Mouse (Mus musculus): ENCODE measurements around the gene Ttc7b. TPM values are rescaled to one million over a fixed set of nuclear protein-coding genes. Genes with fewer than 3 reads are reported as not detected.

Ttc7b gene
- polyA plus RNA-seq, 1 experiment = 9.2 TPM

DNA sequence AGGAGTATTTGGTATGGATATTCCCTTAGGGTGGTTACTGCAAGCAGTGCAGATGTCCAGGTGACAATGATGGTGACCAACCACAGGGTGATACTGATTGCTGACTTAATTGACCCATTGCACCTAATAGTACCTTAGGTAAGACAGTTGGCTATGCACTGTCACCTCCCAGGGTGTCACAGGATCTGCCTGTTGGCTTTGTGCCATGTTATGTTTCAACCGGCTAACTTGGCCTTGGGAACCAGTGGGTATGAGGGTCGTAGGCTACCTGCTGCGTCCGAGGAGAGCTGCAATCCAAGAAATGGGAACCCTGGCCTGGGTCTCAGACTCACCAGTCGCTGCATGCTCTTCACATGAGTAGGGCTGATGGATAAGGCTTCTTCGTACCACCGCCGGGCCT is 195.4 kb downstream of the Ttc7b start:
- H3ac ChIP-seq (ENCODE audit: control insufficient read depth, insufficient read length, low read depth) = no peak overlapping the region
- no peak overlapping the region for H3K4me3 ChIP-seq (ENCODE audit: insufficient read depth, poor library complexity, severe bottlenecking)
- H3K79me2 ChIP-seq (ENCODE audit: control insufficient read depth, insufficient read depth) = no peaks in the 10 kb centered on the region
- H3K36me3 ChIP-seq (ENCODE audit: control insufficient read depth, insufficient read depth) = no peaks in the 10 kb centered on the region
- TF ChIP-seq FOSL1 (IDR thresholded peaks at IDR 0.05; ENCODE audit: insufficient read depth, low read length, poor library complexity, severe bottlenecking) = no peak
- no peak for TF ChIP-seq MAX (IDR thresholded peaks at IDR 0.05)
- TF ChIP-seq CEBPB (IDR thresholded peaks at IDR 0.05; ENCODE audit: low read depth) = no peak
- no peaks in the 10 kb centered on the region for H3K79me3 ChIP-seq (ENCODE audit: low read depth)
- no peaks in the 10 kb centered on the region for H3K27me3 ChIP-seq (ENCODE audit: control insufficient read depth, insufficient read depth, insufficient read length)

DNA sequence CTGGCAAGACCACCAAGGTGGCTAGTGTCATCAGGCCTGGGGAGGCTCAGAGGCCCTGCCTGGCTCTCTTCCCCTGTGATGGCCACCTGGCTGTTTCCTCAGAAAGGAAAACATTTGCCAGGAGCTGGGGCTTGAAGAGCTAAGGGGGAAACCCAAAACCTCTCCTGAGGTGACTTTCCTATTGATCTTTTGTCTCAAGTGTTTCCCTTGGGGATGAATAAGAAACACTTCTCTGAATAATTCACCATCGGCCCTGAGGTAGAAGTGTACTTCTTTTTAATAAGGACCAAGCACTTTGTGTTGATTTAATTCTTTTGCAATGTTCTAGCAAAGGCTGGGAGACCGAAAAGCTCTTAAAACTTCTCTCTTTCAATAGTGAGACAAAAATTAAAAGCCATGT is 197.0 kb downstream of the Ttc7b start:
- TF ChIP-seq MYOD1 (IDR thresholded peaks at IDR 0.05; ENCODE audit: control insufficient read depth, insufficient read length, low read depth) = no peak
- no peak for TF ChIP-seq CTCF (IDR thresholded peaks at IDR 0.05; ENCODE audit: control insufficient read depth, insufficient read depth, insufficient read length)
- no peak for TF ChIP-seq MYOG (IDR thresholded peaks at IDR 0.05; ENCODE audit: control insufficient read depth, extremely low read depth, insufficient read length)
- no peak for TF ChIP-seq MAX (IDR thresholded peaks at IDR 0.05)
- TF ChIP-seq FOSL1 (IDR thresholded peaks at IDR 0.05; ENCODE audit: insufficient read depth, low read length, poor library complexity, severe bottlenecking) = no peak
- no peak for TF ChIP-seq USF1 (IDR thresholded peaks at IDR 0.05; ENCODE audit: low read depth)
- TF ChIP-seq CEBPB (IDR thresholded peaks at IDR 0.05; ENCODE audit: low read depth) = no peak

DNA sequence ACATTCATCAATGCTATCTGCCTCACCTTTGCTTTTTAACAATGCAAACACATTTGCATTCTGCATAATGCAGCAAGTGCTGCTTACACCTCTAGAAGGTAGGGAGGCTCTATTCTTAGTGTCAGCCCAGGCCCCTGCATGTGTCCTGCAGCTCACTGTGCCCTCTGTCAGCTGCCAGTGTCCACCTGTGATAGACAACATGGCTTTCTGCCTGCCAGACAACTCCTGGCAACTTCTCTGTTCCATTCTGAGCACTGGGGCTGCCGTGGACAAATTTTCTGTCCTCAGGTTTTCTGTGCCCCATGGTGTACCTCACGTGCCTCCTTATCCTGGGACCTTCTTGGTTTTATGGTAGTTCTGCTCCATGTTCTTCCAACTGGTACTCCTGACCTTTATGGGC is 198.4 kb downstream of the Ttc7b start:
- Histone ChIP-seq H3K4me3 (ENCODE audit: insufficient read depth, poor library complexity, severe bottlenecking) (no peak overlapping the region), H3K36me3 (ENCODE audit: control insufficient read depth, insufficient read depth) (no peaks in the 10 kb centered on the region), H3K79me2 (ENCODE audit: control insufficient read depth, insufficient read depth) (no peaks in the 10 kb centered on the region), H3ac (ENCODE audit: control insufficient read depth, insufficient read length, low read depth) (no peak overlapping the region), H3K27me3 (ENCODE audit: control insufficient read depth, insufficient read depth, insufficient read length) (no peaks in the 10 kb centered on the region), H3K79me3 (ENCODE audit: low read depth) (no peaks in the 10 kb centered on the region)
- no peak for TF ChIP-seq CEBPB (IDR thresholded peaks at IDR 0.05; ENCODE audit: low read depth)
- TF ChIP-seq MYOD1 (IDR thresholded peaks at IDR 0.05; ENCODE audit: control insufficient read depth, insufficient read length, low read depth) = no peak
- no peak for TF ChIP-seq USF1 (IDR thresholded peaks at IDR 0.05; ENCODE audit: low read depth)
- TF ChIP-seq FOSL1 (IDR thresholded peaks at IDR 0.05; ENCODE audit: insufficient read depth, low read length, poor library complexity, severe bottlenecking) = no peak
- no peak for TF ChIP-seq CTCF (IDR thresholded peaks at IDR 0.05; ENCODE audit: control insufficient read depth, insufficient read depth, insufficient read length)
- TF ChIP-seq MAX (IDR thresholded peaks at IDR 0.05) = no peak
- TF ChIP-seq MYOG (IDR thresholded peaks at IDR 0.05; ENCODE audit: control insufficient read depth, extremely low read depth, insufficient read length) = no peak

More for the DNA sequence above, 197.0 kb downstream of the Ttc7b start:
- H3K27me3 ChIP-seq (ENCODE audit: control insufficient read depth, insufficient read depth, insufficient read length) = no peaks in the 10 kb centered on the region
- H3K79me3 ChIP-seq (ENCODE audit: low read depth) = no peaks in the 10 kb centered on the region
- H3ac ChIP-seq (ENCODE audit: control insufficient read depth, insufficient read length, low read depth) = no peak overlapping the region
- H3K36me3 ChIP-seq (ENCODE audit: control insufficient read depth, insufficient read depth) = no peaks in the 10 kb centered on the region
- H3K4me3 ChIP-seq (ENCODE audit: insufficient read depth, poor library complexity, severe bottlenecking) = no peak overlapping the region
- no peaks in the 10 kb centered on the region for H3K79me2 ChIP-seq (ENCODE audit: control insufficient read depth, insufficient read depth)

DNA sequence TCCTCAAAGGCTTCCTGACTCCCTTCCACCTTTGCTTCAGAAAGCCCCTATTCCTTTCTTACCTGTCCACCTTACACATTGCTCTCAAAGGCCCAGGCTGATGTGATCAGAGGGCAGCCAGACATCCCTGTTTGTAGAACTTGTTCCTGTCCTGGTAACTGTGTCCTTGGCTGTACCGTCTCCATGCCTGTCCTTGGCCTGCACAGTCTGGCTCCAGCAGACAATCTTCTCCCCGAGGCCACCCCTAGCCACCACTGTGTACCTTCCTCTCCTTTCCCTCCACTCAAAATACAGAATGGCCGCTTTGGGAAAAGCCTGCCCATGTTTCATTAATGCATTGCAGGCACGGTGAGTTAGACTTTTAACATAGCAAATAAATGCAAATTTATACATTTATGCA is 199.1 kb downstream of the Ttc7b start:
- H3K36me3 ChIP-seq (ENCODE audit: control insufficient read depth, insufficient read depth) = no peaks in the 10 kb centered on the region
- TF ChIP-seq MYOG (IDR thresholded peaks at IDR 0.05; ENCODE audit: control insufficient read depth, extremely low read depth, insufficient read length) (no peak), MYOD1 (IDR thresholded peaks at IDR 0.05; ENCODE audit: control insufficient read depth, insufficient read length, low read depth) (no peak), FOSL1 (IDR thresholded peaks at IDR 0.05; ENCODE audit: insufficient read depth, low read length, poor library complexity, severe bottlenecking) (no peak)

DNA sequence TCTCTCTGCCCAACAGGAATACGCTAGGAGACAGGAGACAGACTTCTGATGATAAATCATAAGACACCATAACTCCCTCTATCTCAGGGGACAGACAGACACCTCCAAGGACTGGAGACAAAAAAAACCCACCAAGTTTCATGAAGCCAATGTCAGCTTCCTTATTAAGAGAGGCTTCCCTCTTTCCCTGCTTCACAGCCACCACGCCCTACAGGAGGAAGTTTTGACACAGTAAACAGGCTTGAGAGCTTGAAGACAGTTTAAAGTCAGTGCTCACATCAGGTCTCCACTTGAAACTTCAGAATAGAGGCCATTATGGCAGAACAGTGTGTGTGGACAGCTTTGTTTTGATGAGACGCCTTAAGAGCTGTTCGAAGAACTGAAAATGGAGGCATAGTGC is 200.9 kb downstream of the Ttc7b start:
- H3K4me3 ChIP-seq (ENCODE audit: insufficient read depth, poor library complexity, severe bottlenecking) = no peak overlapping the region
- H3K36me3 ChIP-seq (ENCODE audit: control insufficient read depth, insufficient read depth) = no peaks in the 10 kb centered on the region
- no peaks in the 10 kb centered on the region for H3K79me2 ChIP-seq (ENCODE audit: control insufficient read depth, insufficient read depth)
- H3K27me3 ChIP-seq (ENCODE audit: control insufficient read depth, insufficient read depth, insufficient read length) = no peaks in the 10 kb centered on the region
- TF ChIP-seq CTCF (IDR thresholded peaks at IDR 0.05; ENCODE audit: control insufficient read depth, insufficient read depth, insufficient read length) (no peak), CEBPB (IDR thresholded peaks at IDR 0.05; ENCODE audit: low read depth) (no peak), MAX (IDR thresholded peaks at IDR 0.05) (no peak), FOSL1 (IDR thresholded peaks at IDR 0.05; ENCODE audit: insufficient read depth, low read length, poor library complexity, severe bottlenecking) (no peak), MYOG (IDR thresholded peaks at IDR 0.05; ENCODE audit: control insufficient read depth, extremely low read depth, insufficient read length) (no peak), MYOD1 (IDR thresholded peaks at IDR 0.05; ENCODE audit: control insufficient read depth, insufficient read length, low read depth) (no peak), USF1 (IDR thresholded peaks at IDR 0.05; ENCODE audit: low read depth) (no peak)
- no peaks in the 10 kb centered on the region for H3K79me3 ChIP-seq (ENCODE audit: low read depth)
- no peak overlapping the region for H3ac ChIP-seq (ENCODE audit: control insufficient read depth, insufficient read length, low read depth)

More for the DNA sequence above, 199.1 kb downstream of the Ttc7b start:
- Histone ChIP-seq H3K4me3 (ENCODE audit: insufficient read depth, poor library complexity, severe bottlenecking) (no peak overlapping the region), H3ac (ENCODE audit: control insufficient read depth, insufficient read length, low read depth) (no peak overlapping the region), H3K79me2 (ENCODE audit: control insufficient read depth, insufficient read depth) (no peaks in the 10 kb centered on the region), H3K79me3 (ENCODE audit: low read depth) (no peaks in the 10 kb centered on the region), H3K27me3 (ENCODE audit: control insufficient read depth, insufficient read depth, insufficient read length) (no peaks in the 10 kb centered on the region)

DNA sequence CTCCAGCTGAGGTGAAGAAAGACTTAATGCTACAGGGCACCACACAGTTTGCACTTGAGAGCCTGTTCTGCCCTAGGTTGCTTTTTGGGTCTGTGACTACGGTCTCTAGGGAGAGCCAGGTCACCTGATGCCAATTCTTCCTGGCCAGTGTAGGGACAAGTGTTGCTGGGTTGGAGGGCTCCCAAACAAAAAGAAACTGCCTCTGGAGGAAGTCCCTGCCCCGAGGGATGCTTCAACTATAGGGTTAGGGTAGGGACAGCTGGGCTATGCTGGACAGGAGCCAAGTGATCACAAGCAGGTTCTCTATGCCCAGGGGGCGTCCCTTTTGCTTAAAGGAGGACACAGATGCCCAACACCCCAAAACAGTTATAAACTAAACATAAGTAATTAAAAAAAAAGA is 202.7 kb downstream of the Ttc7b start:
- no peaks in the 10 kb centered on the region for H3K27me3 ChIP-seq (ENCODE audit: control insufficient read depth, insufficient read depth, insufficient read length)
- no peaks in the 10 kb centered on the region for H3K79me3 ChIP-seq (ENCODE audit: low read depth)
- no peak overlapping the region for H3K4me3 ChIP-seq (ENCODE audit: insufficient read depth, poor library complexity, severe bottlenecking)
- H3ac ChIP-seq (ENCODE audit: control insufficient read depth, insufficient read length, low read depth) = no peak overlapping the region
- no peaks in the 10 kb centered on the region for H3K79me2 ChIP-seq (ENCODE audit: control insufficient read depth, insufficient read depth)
- TF ChIP-seq MYOD1 (IDR thresholded peaks at IDR 0.05; ENCODE audit: control insufficient read depth, insufficient read length, low read depth) (no peak), MAX (IDR thresholded peaks at IDR 0.05) (no peak), USF1 (IDR thresholded peaks at IDR 0.05; ENCODE audit: low read depth) (no peak), CTCF (IDR thresholded peaks at IDR 0.05; ENCODE audit: control insufficient read depth, insufficient read depth, insufficient read length) (no peak), CEBPB (IDR thresholded peaks at IDR 0.05; ENCODE audit: low read depth) (no peak), MYOG (IDR thresholded peaks at IDR 0.05; ENCODE audit: control insufficient read depth, extremely low read depth, insufficient read length) (no peak), FOSL1 (IDR thresholded peaks at IDR 0.05; ENCODE audit: insufficient read depth, low read length, poor library complexity, severe bottlenecking) (no peak)
- no peaks in the 10 kb centered on the region for H3K36me3 ChIP-seq (ENCODE audit: control insufficient read depth, insufficient read depth)

Measured in C2C12 (cell line).